Mouse (Mus musculus) CH12.LX (cell line): ENCODE results near the gene Doc2a.

Source experiments
- E2F4 ChIP-seq: IDR thresholded peaks from 2 replicates; pipeline ENCODE4 v1.6.1; 2011; ENCODE audit warnings: low read depth, low read length, improper control_type of control experiment; ENCODE audit not compliant: insufficient replicate concordance
- HCFC1 ChIP-seq: IDR thresholded peaks from 2 replicates; pipeline ENCODE4 v1.6.1; 2012; ENCODE audit warnings: low read depth, mild to moderate bottlenecking, inconsistent platforms, low read length, improper control_type of control experiment
- UBTF ChIP-seq: IDR thresholded peaks from 2 replicates; pipeline ENCODE4 v1.6.1; 2012; ENCODE audit warnings: low read depth, mild to moderate bottlenecking, inconsistent platforms, low read length, improper control_type of control experiment, moderate library complexity

DNA sequence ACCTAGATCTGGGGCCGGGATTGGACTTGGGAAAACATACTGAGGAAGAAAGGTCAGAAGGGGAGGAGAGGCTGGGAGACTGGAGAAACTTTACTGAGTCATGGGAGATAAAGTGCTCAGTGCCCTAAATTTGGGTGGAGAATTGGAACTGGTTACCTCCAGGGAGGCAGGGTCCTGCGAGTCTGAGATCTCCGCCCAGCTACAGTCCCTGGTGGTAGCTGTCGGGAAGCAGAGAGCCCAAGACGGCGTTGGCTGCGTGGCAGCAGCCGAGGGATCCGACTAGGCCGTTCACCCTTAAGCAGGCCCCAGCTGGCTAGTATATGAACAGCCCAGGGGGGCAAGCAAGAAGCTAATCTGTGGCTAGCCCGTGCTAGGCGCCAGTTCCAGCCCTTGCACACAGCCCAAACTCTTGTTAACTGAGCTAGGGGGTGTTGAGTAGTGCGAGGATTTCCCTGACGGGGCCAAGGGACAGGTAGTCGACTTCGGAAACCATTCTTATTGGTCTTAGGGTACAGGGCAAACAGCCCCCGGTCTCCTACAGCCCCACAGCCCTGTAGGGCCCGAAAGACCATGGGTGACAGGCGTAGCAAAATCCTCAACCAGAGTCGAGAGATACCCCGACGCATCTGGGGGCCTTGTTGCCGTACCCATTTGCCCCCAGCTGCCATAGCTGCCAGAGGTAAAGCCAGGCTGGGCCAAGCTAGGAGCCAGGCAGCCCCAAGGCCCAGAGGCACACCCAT, 22.7 kb downstream of the Doc2a start:
- TF ChIP-seq E2F4 (no peak), UBTF (no peak), HCFC1 (no peak)
